Mouse (Mus musculus) heart, adult 2 months (tissue): ENCODE data around the gene Slco1a4. TPM values are rescaled to one million over a fixed set of nuclear protein-coding genes. Genes with fewer than 3 reads are reported as not detected.

Experiments used
- DNase-seq, 2 experiments: peaks; one replicate each; pipeline ENCODE4 v3.0.0; 2021
- H3K27ac ChIP-seq: fragments of 200-600 bp; 2 replicates; pipeline ENCODE4 v1.8.1; 2022
- H3K27me3 ChIP-seq: fragments of 200-500 bp; 2 replicates; pipeline ENCODE4 v1.6.1; 2012; ENCODE audit warnings: mild to moderate bottlenecking, low read length, inconsistent platforms, mixed read lengths; ENCODE audit not compliant: control insufficient read depth, insufficient read depth
- H3K36me3 ChIP-seq: fragments of 200-500 bp; 2 replicates; pipeline ENCODE4 v1.6.1; 2012; ENCODE audit warnings: low read length, inconsistent platforms; ENCODE audit not compliant: control insufficient read depth, insufficient read depth
- H3K4me1 ChIP-seq: fragments of 200-500 bp; 2 replicates; pipeline ENCODE4 v1.6.1; 2011; ENCODE audit warnings: low read length; ENCODE audit not compliant: control insufficient read depth, insufficient read depth
- H3K4me3 ChIP-seq: fragments of 200-600 bp; 2 replicates; pipeline ENCODE4 v1.8.1; 2022
- H3K79me2 ChIP-seq: fragments of 200-500 bp; replicated peaks from 2 replicates; pipeline ENCODE4 v1.6.1; 2012; ENCODE audit warnings: mild to moderate bottlenecking, inconsistent platforms, low read length, moderate library complexity, mixed read lengths; ENCODE audit not compliant: control insufficient read depth, insufficient read depth
- H3K9ac ChIP-seq: fragments of 200-500 bp; 2 replicates; pipeline ENCODE4 v1.6.1; 2012; ENCODE audit warnings: low read depth, mild to moderate bottlenecking, control low read depth, inconsistent platforms, low read length, mixed read lengths
- CTCF ChIP-seq: fragments of 200-600 bp; IDR thresholded peaks from 2 replicates; pipeline ENCODE4 v1.8.1; 2022; ENCODE audit warnings: antibody characterized with exemption, mild to moderate bottlenecking, moderate library complexity
- EP300 ChIP-seq: fragments of 200-500 bp; IDR thresholded peaks from 2 replicates; pipeline ENCODE4 v1.6.1; 2011; ENCODE audit warnings: low read depth, low read length, control low read depth; ENCODE audit not compliant: insufficient read depth
- POLR2A ChIP-seq: fragments of 200-500 bp; IDR thresholded peaks from 2 replicates; pipeline ENCODE4 v1.6.1; 2011; ENCODE audit warnings: mild to moderate bottlenecking, low read depth, low read length, control low read depth; ENCODE audit not compliant: insufficient read depth
- WGBS: fragments of 180-500 bp; shearing (Covaris S2); methylation state at CpG from one replicate; pipeline ENCODE4 v1.1.7; 2018; 5-methylcytosine and 5-hydroxymethylcytosine counted together
- intact Hi-C: fragments of 180-260 bp; cut with DNase I; formaldehyde crosslinking; loops from one replicate; pipeline ENCODE4 v1.15.1; 2025
- polyA plus RNA-seq: library from polyadenylated mRNA; depleted of rRNA; stranded (reverse); fragments of >200 nt; gene quantifications from 2 replicates; pipeline ENCODE4 v1.2.3, GENCODE M21; 2012; rRNA removed
- total RNA-seq, 2 experiments: library from RNA; stranded (reverse); gene quantifications; 2 replicates each; pipeline ENCODE4 v1.2.3; 2021

The Slco1a4 gene
- total and polyA plus RNA-seq, 3 experiments: 0.33 to 0.68 (median 0.66) TPM

DNA sequence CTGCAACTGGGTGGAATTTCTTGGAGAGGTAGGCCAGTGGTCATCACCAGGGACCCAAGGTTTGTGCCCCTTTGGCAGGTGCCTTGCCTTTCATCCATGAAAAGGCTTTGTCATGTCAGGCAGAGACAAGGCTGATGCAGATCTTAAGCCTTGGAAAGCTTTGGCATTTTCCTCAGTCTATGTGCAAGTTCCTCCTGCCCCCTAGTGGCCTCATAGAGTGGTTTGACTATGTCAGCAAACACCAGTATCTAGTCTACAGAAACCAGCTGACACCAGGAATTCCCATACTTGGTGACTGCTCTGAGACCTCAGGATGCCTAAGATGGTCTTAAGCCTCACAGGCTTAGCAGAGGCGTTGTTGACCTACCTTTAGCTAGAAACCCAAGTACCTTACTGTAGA, 58.2 kb downstream of the Slco1a4 start:
- no peak for TF ChIP-seq EP300
- no peak for TF ChIP-seq POLR2A
- TF ChIP-seq CTCF: peak; percentile 65
- Histone ChIP-seq H3K27me3 (no peaks in the 10 kb centered on the region), H3K27ac (no peak overlapping the region), H3K4me1 (no peaks in the 10 kb centered on the region), H3K79me2 (no peaks in the 10 kb centered on the region), H3K9ac (no peak overlapping the region), H3K36me3 (no peaks in the 10 kb centered on the region), H3K4me3 (no peak overlapping the region)
- DNase-seq: peak in 1 of 2 experiments; percentile 4
- intact Hi-C loops: no loop called here
- 17% methylated on average over 1 of the region's 1 CpGs for WGBS

DNA sequence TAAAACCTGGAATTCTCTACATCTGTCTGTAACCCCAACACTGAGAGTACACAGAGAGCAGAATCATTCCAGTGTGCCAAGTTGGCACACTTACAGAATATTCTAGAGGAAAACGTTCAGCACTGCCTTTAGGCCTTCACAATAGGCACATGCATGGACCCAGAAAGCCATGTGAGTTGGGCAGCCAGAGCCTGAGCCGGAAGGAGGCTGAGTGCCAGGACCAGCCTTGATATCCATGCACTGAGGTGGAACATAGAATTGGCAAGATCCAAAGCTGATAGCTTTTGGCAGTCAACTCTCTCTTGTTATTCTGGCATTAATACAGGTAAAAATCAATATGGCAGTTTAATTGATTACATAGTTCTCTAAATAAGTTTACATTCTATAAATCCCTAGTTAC, 81.5 kb downstream of the Slco1a4 start:
- no peaks in the 10 kb centered on the region for H3K27me3 ChIP-seq
- H3K4me1 ChIP-seq: no peaks in the 10 kb centered on the region
- no peak overlapping the region for H3K9ac ChIP-seq
- no peaks in the 10 kb centered on the region for H3K36me3 ChIP-seq
- H3K79me2 ChIP-seq: no peaks in the 10 kb centered on the region
- DNase-seq: no peak
- WGBS: 52% methylated on average over 2 of the region's 2 CpGs
- TF ChIP-seq POLR2A (no peak), EP300 (no peak), CTCF (no peak)
- intact Hi-C loops: no loop called here
- no peak overlapping the region for H3K27ac ChIP-seq
- H3K4me3 ChIP-seq: no peak overlapping the region

DNA sequence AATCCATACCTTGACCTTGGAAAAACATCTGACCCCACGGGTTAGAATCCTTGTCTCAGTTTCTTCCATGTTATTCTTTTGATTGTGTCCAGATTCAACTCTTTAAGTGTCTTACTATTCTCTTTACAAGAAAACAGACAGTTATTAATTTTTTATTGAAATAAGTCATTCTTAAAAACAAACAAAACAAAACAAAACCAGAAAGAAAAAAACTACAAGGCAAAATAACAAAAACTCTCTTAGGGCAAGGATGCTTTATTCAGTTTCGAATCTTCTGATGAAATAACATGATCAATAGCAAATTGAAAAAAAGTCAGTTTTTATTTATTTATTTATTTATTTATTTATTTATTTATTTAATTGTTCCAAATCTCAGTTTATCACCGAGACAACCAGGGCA, 82.3 kb downstream of the Slco1a4 start, which contains the start of gene Gm5724:
Gene Gm5724 (minus strand): TSS at position 101 of the 400 bp plus-strand sequence.
- H3K27ac ChIP-seq: no peak within 1 kb of the TSS
- 73% methylated on average over 3 of the region's 3 CpGs for WGBS
- no peak within 1 kb of the TSS for H3K4me3 ChIP-seq
- TF ChIP-seq EP300 (no peak), POLR2A (no peak), CTCF (no peak)
- intact Hi-C loops: no loop called here
- H3K9ac ChIP-seq: no peak within 1 kb of the TSS
- no peaks in the 10 kb centered on the region for H3K4me1 ChIP-seq
- DNase-seq: no peak
- H3K79me2 ChIP-seq: no peaks in the 10 kb centered on the region
- no peaks in the 10 kb centered on the region for H3K36me3 ChIP-seq
- H3K27me3 ChIP-seq: no peaks in the 10 kb centered on the region

Other genes with a start within 250 kb of the Slco1a4 start
- gene Slco1b2, start 226.7 kb downstream of the Slco1a4 start, total RNA-seq: not detected
- gene Slco1b2, start 226.7 kb downstream of the Slco1a4 start, polyA plus RNA-seq: 0.06 TPM in 1 of 2 replicates, not detected in the other
- gene Gm5724, start 82.4 kb downstream of the Slco1a4 start, total RNA-seq: not detected
- gene Gm5724, start 82.4 kb downstream of the Slco1a4 start, polyA plus RNA-seq: not detected in 2 replicates
- not detected for gene Slco1a1, start 90.8 kb upstream of the Slco1a4 start, total RNA-seq
- gene Slco1a1, start 90.8 kb upstream of the Slco1a4 start, polyA plus RNA-seq: not detected in 2 replicates
- not detected for gene Gm6614, start 155.2 kb upstream of the Slco1a4 start, total RNA-seq
- gene Gm6614, start 155.2 kb upstream of the Slco1a4 start, polyA plus RNA-seq: not detected in 2 replicates